Mouse (Mus musculus) telencephalon, adult 2 months (tissue): Measurements from ENCODE around the gene Wipf2.
A peak's percentile ranks its signal among the peaks of the same experiment; 100 is the strongest.
"Not testable (repeated sequence)": the region's sequence is repeated elsewhere in the genome, so short reads cannot be mapped to it uniquely, and the experiment has no call there.

Source experiments
- DNase-seq: peaks from one replicate; pipeline ENCODE4 v3.0.0-alpha.2; 2011; ENCODE audit warnings: low read depth, low spot score

Gene Wipf2

GRCm38 (mm10) chr11:98863028-98863750 lies at the start of gene Wipf2:
Wipf2 (plus strand) TSS chr11:98863638.
- peak; percentile 93 for DNase-seq

- no peak for DNase-seq
These were observed 46.7 kb upstream of the Wipf2 start for GRCm38 (mm10) chr11:98816706-98817239.

- no peak for DNase-seq
These were observed 42.5 kb upstream of the Wipf2 start for GRCm38 (mm10) chr11:98820968-98821367.

GRCm38 (mm10) chr11:98826071-98826470 lies 37.4 kb upstream of the Wipf2 start:
- not testable (repeated sequence) for DNase-seq

GRCm38 (mm10) chr11:98827877-98828276 lies 35.6 kb upstream of the Wipf2 start:
- no peak for DNase-seq

GRCm38 (mm10) chr11:98829091-98829775 lies 34.2 kb upstream of the Wipf2 start:
- no peak for DNase-seq

GRCm38 (mm10) chr11:98829875-98830274 lies 33.6 kb upstream of the Wipf2 start:
- no peak for DNase-seq

GRCm38 (mm10) chr11:98835296-98835695 lies 28.1 kb upstream of the Wipf2 start:
- DNase-seq, result peak; percentile 50

- no peak for DNase-seq
These were observed 27.7 kb upstream of the Wipf2 start for GRCm38 (mm10) chr11:98835725-98836124.

- DNase-seq, result no peak
These were observed 27.3 kb upstream of the Wipf2 start for GRCm38 (mm10) chr11:98836128-98836527.

- DNase-seq, result peak; percentile 43
These were observed 26.7 kb upstream of the Wipf2 start, which contains the start of gene Rapgefl1 for GRCm38 (mm10) chr11:98836651-98837141. Rapgefl1 (plus strand) TSS chr11:98836785.

GRCm38 (mm10) chr11:98837231-98837704 lies 26.2 kb upstream of the Wipf2 start:
- no peak for DNase-seq

- no peak for DNase-seq
These were observed 25.5 kb upstream of the Wipf2 start for GRCm38 (mm10) chr11:98837917-98838316.

- peak; percentile 71 for DNase-seq
These were observed 24.9 kb upstream of the Wipf2 start for GRCm38 (mm10) chr11:98838512-98838911.

- no peak for DNase-seq
These were observed 24.0 kb upstream of the Wipf2 start for GRCm38 (mm10) chr11:98839402-98839801.

- DNase-seq, result no peak
These were observed 23.5 kb upstream of the Wipf2 start for GRCm38 (mm10) chr11:98839897-98840296.

- DNase-seq, result no peak
These were observed 17.4 kb upstream of the Wipf2 start for GRCm38 (mm10) chr11:98846016-98846415.

GRCm38 (mm10) chr11:98846865-98847604 lies 16.4 kb upstream of the Wipf2 start:
- DNase-seq, result no peak

GRCm38 (mm10) chr11:98849196-98849894 lies 14.1 kb upstream of the Wipf2 start:
- DNase-seq, result no peak

- no peak for DNase-seq
These were observed 13.0 kb upstream of the Wipf2 start for GRCm38 (mm10) chr11:98850100-98851093.
